Mouse (Mus musculus) stomach, embryonic 15.5 days (tissue): ENCODE data around the gene Glce. TPM values are rescaled to one million over a fixed set of nuclear protein-coding genes. Genes with fewer than 3 reads are reported as not detected.

Experiments used
- ATAC-seq: fragments of 200-750 bp; cut with Nextera tagmentation; 2 replicates; pipeline ENCODE4 v1.8.0; 2017; ENCODE audit warnings: low read depth, moderate number of reproducible peaks, moderate TSS enrichment; ENCODE audit not compliant: insufficient read depth, low FRiP score
- H3K27ac ChIP-seq: fragments of 300-500 bp; sonication (generic); 2 replicates; pipeline ENCODE4 v1.5.1; 2015; ENCODE audit warnings: mild to moderate bottlenecking, inconsistent platforms
- H3K27me3 ChIP-seq: fragments of 300-500 bp; sonication (generic); replicated peaks from 2 replicates; pipeline ENCODE4 v1.6.1; 2015; ENCODE audit warnings: inconsistent platforms
- H3K36me3 ChIP-seq: fragments of 300-500 bp; sonication (generic); 2 replicates; pipeline ENCODE4 v1.6.1; 2015; ENCODE audit warnings: inconsistent platforms
- H3K4me1 ChIP-seq: fragments of 300-500 bp; sonication (generic); 2 replicates; pipeline ENCODE4 v1.6.1; 2015; ENCODE audit warnings: inconsistent platforms
- H3K4me2 ChIP-seq: fragments of 300-500 bp; sonication (generic); 2 replicates; pipeline ENCODE4 v1.6.1; 2015; ENCODE audit warnings: mild to moderate bottlenecking, inconsistent platforms
- H3K4me3 ChIP-seq: fragments of 300-500 bp; sonication (generic); replicated peaks from 2 replicates; pipeline ENCODE4 v1.5.1; 2015; ENCODE audit warnings: inconsistent platforms
- H3K9ac ChIP-seq: fragments of 300-500 bp; sonication (generic); 2 replicates; pipeline ENCODE4 v1.6.1; 2015; ENCODE audit warnings: inconsistent platforms
- H3K9me3 ChIP-seq: fragments of 300-500 bp; sonication (generic); 2 replicates; pipeline ENCODE4 v1.6.1; 2016; ENCODE audit warnings: inconsistent platforms
- WGBS: fragments of 180-500 bp; shearing (Covaris S2); methylation state at CpG from one replicate; pipeline ENCODE4 v1.1.7; 2015; 5-methylcytosine and 5-hydroxymethylcytosine counted together
- polyA plus RNA-seq: library from polyadenylated mRNA; unstranded; fragments of >200 nt; fragmentation: Nextera tagmentation; extraction: Ambion mirVana; gene quantifications from 2 replicates; pipeline ENCODE4 v1.2.1, GENCODE M21; 2015

Glce gene
- polyA plus RNA-seq, 1 experiment from 2014 or later: 22.1 TPM

DNA sequence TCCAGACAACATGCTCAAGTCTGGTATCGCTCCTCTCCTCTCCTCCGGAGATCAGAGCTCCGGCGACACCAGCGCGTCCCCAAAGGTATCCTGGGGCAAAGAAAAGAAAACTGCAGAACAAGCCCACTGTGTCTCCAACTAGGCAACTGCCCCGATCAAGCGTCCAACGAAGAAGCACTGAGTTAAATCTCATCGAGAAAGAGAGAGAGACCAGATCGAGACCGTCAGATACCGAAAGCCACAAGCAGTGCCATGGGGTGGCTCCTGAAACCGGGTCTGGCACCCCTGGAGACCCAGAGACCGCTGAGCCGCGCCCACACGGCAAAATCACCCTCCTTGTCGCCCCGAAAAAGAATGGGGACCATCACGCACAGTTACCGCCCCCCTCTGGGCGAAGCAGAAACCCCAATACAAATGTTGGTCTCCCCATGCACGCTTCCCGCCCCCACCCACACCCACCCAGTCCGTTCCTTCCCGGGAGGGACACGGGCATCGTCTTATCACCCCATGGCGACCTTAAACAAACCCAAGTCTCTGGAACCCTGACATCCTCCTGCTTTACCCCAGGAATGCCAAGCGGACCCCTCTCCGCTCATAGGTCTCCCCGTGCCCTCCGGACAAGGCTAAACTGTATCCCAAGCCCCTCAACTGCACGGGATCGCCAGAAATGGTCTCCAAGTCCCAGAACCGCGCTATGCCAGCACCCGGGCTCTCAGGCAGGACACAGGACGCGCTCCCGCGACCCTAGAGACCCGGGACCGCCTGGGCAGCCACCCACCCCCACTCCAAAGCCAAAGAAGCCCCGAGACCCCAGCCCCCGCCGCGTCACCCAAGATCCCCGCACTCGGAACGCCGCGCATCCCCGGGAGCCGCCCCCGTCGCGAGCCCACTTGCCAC, 656 bp downstream of the Glce start:
- Histone ChIP-seq H3K36me3 (no peaks in the 10 kb centered on the region), H3K27ac (peak overlapping the region; percentile 86), H3K4me1 (no peaks in the 10 kb centered on the region), H3K27me3 (no peaks in the 10 kb centered on the region), H3K9ac (peak overlapping the region; percentile 80), H3K4me3 (peak overlapping the region; percentile 77), H3K9me3 (no peaks in the 10 kb centered on the region), H3K4me2 (peak overlapping the region; percentile 93)
- ATAC-seq: peak; percentile 1; the same call in 1 of the 2 replicates
- WGBS: under 1% methylated on average over 59 of the region's 59 CpGs

DNA sequence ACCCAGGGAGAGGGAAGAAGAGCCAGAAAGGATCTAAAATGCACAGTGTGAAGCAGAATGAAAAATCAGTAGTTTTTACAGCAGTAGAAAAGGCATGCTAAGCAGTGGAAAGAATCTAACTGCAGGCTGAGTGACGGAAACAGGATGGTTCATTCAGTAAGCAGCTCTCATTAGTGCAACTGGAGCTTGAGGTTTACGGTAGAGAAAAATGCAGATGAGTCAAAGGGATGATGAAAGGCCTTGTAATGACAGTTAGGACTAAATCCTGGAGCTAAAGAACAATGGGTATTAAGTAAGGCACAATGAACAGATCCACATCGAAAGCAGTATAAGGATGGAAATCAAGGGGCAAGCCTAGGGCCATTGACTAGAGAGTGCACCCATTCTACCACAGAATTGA, 3.7 kb downstream of the Glce start:
- Histone ChIP-seq H3K9me3 (no peaks in the 10 kb centered on the region), H3K9ac (no peak overlapping the region), H3K4me1 (no peaks in the 10 kb centered on the region), H3K4me2 (no peak overlapping the region), H3K36me3 (no peaks in the 10 kb centered on the region), H3K4me3 (no peak overlapping the region), H3K27ac (no peak overlapping the region), H3K27me3 (no peaks in the 10 kb centered on the region)
- 61% methylated on average over 3 of the region's 3 CpGs for WGBS
- no peak for ATAC-seq

DNA sequence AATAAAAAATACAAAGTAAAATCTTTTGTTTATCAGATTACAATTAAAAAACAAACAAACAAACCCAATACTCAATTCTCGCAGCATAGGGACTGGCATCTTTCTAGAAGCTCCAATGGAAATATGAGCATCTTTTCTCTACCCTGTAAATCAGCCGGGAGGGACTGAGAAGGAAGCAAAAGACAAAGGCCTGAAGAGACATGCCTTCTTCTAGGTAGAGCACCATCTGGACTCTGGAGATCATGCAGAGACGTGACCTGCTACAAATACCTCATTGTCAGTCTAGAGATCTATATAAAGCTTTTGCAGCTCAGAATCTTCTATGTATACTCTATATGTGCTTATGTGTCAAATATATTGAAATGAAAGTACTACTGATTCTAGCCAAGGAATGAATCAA, 6.6 kb downstream of the Glce start:
- H3K4me3 ChIP-seq: no peak overlapping the region
- 78% methylated on average over 3 of the region's 3 CpGs for WGBS
- no peak overlapping the region for H3K9ac ChIP-seq
- no peaks in the 10 kb centered on the region for H3K4me1 ChIP-seq
- H3K36me3 ChIP-seq: no peaks in the 10 kb centered on the region
- H3K27ac ChIP-seq: no peak overlapping the region
- no peak for ATAC-seq
- H3K4me2 ChIP-seq: no peak overlapping the region
- no peaks in the 10 kb centered on the region for H3K9me3 ChIP-seq
- H3K27me3 ChIP-seq: no peaks in the 10 kb centered on the region

DNA sequence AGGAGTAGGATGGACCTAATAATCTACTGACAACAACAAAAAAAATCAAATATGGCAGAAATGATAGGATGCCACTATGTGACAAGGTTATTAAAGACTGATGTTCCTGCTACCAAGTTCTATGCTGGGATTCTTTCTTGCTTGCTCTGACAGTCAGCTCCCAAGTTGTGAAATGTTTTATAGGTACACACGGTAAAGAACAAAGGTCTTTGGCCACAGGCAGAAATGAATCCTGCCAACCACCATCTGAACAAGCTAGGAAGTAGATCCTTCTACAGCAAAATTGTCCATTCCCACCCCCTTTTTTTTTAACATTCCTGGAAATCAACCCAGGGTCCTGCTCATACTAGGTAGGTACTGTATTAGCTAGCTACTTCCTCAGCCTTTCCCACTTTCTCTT, 25.9 kb downstream of the Glce start:
- H3K27ac ChIP-seq: no peak overlapping the region
- no peaks in the 10 kb centered on the region for H3K27me3 ChIP-seq
- no peaks in the 10 kb centered on the region for H3K9me3 ChIP-seq
- H3K4me2 ChIP-seq: no peak overlapping the region
- WGBS: 61% methylated on average over 1 of the region's 1 CpGs
- H3K36me3 ChIP-seq: no peaks in the 10 kb centered on the region
- H3K4me1 ChIP-seq: no peaks in the 10 kb centered on the region
- ATAC-seq: no peak
- no peak overlapping the region for H3K9ac ChIP-seq
- no peak overlapping the region for H3K4me3 ChIP-seq

DNA sequence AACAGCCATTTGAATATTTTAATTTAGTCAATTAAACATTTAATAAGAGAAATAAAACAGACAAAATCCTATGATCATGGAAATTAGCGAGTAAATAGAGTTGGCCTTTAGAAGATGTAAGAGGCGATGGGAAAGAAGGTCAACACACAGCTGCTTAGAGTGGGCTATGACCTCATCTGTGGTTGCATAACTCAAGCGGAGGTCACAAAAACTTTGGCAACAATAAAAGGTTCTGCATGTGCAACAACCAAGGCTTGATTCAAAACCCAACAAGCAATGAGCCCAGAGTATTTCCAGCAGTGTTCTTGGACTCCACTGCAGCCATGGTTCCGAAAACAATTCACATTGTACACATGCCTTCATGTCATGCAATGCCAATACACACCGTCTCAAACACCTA, 30.9 kb downstream of the Glce start:
- Histone ChIP-seq H3K36me3 (no peaks in the 10 kb centered on the region), H3K4me3 (no peak overlapping the region), H3K27ac (no peak overlapping the region), H3K4me1 (no peaks in the 10 kb centered on the region), H3K9ac (no peak overlapping the region), H3K27me3 (no peaks in the 10 kb centered on the region), H3K4me2 (no peak overlapping the region), H3K9me3 (no peaks in the 10 kb centered on the region)
- WGBS: 87% methylated on average over 5 of the region's 5 CpGs
- no peak for ATAC-seq

DNA sequence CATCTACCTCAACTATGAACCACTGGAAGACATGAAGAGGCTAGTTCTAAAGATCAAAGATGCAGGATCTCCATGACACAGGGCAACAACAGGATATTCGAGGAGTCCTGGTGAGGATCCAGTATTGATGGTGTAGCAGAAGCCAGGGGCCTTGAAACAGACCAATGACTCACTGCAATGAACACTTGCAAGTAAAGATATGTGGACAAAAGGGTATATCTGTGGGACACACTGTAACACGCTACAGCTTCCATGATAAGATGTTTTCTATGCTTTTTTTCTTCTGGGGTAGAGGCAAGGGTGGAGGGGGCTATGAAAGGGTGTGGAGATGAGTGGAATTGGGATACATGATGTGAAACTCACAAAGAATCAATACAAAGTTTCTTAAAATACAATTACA, 36.9 kb downstream of the Glce start:
- ATAC-seq: no peak
- Histone ChIP-seq H3K4me2 (no peak overlapping the region), H3K9ac (no peak overlapping the region), H3K27ac (no peak overlapping the region), H3K36me3 (no peaks in the 10 kb centered on the region), H3K4me3 (no peak overlapping the region), H3K4me1 (no peaks in the 10 kb centered on the region), H3K9me3 (no peaks in the 10 kb centered on the region), H3K27me3 (no peaks in the 10 kb centered on the region)
- WGBS: 88% methylated on average over 2 of the region's 2 CpGs

DNA sequence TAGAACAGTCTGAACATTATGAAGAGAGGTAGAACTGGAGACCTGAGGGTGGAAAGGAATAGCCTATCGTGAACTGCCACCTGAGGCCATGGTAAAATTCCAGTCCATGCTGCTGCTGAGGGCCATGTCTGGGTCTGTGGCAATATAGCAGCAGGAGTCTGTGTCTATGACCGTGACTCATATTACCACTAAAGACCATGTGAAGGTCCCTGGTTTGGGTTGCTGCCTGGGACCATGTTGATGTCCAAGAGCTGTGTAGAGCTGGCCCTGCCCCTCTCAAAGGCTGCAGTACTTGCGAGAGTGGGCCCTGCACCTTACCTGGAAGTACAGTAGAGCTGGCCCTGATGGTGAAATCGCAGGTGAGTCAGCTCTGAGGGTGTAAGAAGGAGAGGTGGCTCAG, 37.6 kb downstream of the Glce start:
- ATAC-seq: no peak
- Histone ChIP-seq H3K9ac (no peak overlapping the region), H3K36me3 (no peaks in the 10 kb centered on the region), H3K4me2 (no peak overlapping the region), H3K27me3 (no peaks in the 10 kb centered on the region), H3K27ac (no peak overlapping the region), H3K4me3 (no peak overlapping the region), H3K9me3 (no peaks in the 10 kb centered on the region), H3K4me1 (no peaks in the 10 kb centered on the region)
- WGBS: 96% methylated on average over 4 of the region's 4 CpGs

DNA sequence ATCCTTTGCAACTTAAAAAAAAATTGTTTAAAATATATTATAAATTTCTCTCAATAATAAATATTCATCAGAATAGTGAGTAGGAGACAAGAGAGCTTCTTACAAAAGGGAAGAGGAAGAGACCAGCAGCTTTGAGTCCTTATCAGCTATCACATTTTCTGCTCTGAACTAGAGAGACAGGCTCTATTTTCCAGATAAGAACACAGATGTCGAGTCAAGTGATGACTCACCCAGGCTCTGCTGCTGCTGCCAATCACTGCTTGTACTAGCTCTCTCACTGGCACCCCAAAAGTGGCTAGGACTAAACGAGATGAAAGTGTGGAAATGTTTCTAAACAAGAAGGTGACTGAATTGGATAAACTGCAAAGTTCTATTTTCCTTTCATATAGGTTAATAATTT, 39.5 kb downstream of the Glce start:
- no peaks in the 10 kb centered on the region for H3K27me3 ChIP-seq
- ATAC-seq: no peak
- H3K27ac ChIP-seq: no peak overlapping the region
- H3K36me3 ChIP-seq: no peaks in the 10 kb centered on the region
- no peak overlapping the region for H3K9ac ChIP-seq
- H3K9me3 ChIP-seq: no peaks in the 10 kb centered on the region
- 30% methylated on average over 2 of the region's 2 CpGs for WGBS
- no peak overlapping the region for H3K4me2 ChIP-seq
- H3K4me1 ChIP-seq: no peaks in the 10 kb centered on the region
- H3K4me3 ChIP-seq: no peak overlapping the region

DNA sequence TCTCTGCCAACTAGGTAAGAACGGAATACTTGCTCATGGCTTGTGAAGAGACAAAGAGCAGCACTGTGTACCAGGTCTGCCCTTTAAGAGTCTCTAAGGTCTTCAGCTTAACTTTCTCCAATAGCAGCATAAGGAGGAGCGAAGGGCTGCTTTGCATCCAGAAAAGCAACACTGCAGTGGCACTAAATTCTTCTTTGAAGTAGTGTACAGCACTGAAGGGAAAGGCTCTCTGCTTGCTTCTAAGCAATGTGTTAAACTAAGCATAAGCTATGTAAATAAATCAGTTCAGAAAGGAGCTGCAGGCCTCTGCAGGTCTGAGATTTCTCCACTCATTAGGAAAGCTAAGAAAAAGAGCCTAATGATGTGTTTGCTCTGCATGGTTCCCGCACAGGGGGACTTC, 40.9 kb downstream of the Glce start:
- Histone ChIP-seq H3K4me1 (no peaks in the 10 kb centered on the region), H3K4me3 (no peak overlapping the region), H3K9ac (no peak overlapping the region), H3K27ac (no peak overlapping the region), H3K36me3 (no peaks in the 10 kb centered on the region), H3K4me2 (no peak overlapping the region), H3K9me3 (no peaks in the 10 kb centered on the region), H3K27me3 (no peaks in the 10 kb centered on the region)
- ATAC-seq: no peak
- 63% methylated on average over 3 of the region's 3 CpGs for WGBS

DNA sequence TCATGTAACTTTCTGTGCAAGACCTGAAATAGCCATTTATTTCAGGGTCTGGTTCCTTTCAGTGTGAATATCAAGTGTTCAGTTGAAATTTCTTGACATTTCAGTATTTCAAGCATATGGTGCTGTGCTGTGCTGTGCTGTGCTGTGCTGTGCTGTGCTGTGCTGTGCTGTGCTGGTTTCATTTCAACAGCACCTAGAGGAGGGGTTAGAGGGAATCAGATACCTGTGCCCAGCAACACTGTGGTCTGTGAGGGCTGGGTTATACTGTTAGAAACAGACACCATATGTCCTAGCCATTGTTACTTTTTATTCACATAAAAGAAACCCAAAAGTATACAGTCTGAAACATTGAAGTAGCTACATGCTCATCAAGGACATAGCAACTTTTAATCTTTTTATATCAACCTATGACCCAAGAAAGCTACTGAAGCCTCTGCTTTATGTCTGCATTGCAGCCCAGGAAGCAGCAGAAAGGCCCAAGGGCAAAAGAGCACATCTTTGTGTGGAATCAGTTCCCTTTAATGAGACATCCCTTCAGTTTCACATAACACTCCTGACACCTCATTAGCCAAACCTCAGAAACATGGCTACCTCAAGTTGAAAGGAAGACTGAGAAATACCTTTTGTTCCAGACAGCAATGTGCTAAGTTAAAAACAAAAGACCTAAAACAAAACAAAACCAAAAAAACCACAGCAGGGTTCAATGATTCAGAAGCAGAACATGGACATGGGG, 42.3 kb downstream of the Glce start:
- Histone ChIP-seq H3K27me3 (no peaks in the 10 kb centered on the region), H3K9ac (no peak overlapping the region), H3K9me3 (no peaks in the 10 kb centered on the region), H3K27ac (no peak overlapping the region), H3K4me1 (no peaks in the 10 kb centered on the region), H3K36me3 (no peaks in the 10 kb centered on the region), H3K4me3 (no peak overlapping the region), H3K4me2 (no peak overlapping the region)
- no peak for ATAC-seq

DNA sequence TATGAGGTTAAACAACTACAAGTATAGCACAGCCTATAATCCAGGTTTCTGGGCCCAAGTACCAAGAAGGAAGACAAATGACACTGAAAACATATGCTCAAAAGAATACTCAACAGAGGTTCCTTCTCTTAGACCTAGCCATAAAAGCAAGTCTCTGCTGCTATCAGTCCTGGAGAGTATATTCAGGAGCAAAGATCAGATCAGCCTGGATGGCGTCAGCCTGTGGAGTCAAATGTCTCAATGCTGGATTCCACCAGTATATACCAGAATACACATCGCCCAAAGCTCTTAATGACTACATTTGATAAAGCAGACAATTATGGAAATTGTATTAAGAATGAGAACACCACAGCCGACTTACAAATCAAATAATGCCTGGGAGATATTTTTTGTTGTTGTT, 60.2 kb downstream of the Glce start:
- no peaks in the 10 kb centered on the region for H3K9me3 ChIP-seq

DNA sequence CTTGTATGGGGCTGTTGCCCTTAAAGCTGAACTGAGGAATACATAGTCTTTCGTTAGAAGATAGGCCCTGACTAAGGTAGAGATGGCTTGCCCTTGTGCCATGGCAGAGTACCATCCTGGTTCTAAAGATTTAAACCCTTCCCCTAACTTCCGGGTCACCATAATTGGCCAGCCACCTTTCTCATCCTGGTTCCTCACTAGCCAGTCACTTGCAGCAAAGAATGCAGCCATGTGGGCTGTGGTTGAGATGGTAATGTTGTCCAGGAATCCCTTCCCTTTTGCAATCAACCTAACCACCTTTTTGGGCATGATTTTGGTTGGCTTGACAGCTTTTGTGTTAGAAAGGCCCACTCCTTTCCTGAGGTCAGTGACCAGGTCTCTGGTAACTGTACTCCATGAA, 62.0 kb downstream of the Glce start:
- ATAC-seq: no peak
- WGBS: 92% methylated on average over 2 of the region's 2 CpGs
- no peak overlapping the region for H3K4me2 ChIP-seq

More for the DNA sequence above, 60.2 kb downstream of the Glce start:
- ATAC-seq: no peak
- Histone ChIP-seq H3K27me3 (no peaks in the 10 kb centered on the region), H3K9ac (no peak overlapping the region), H3K36me3 (peaks cover 2% of the 10 kb centered on the region; the same call in 1 of the 2 replicates), H3K4me1 (no peaks in the 10 kb centered on the region), H3K4me2 (no peak overlapping the region), H3K4me3 (no peak overlapping the region), H3K27ac (no peak overlapping the region)
- WGBS: 85% methylated on average over 3 of the region's 3 CpGs

More for the DNA sequence above, 62.0 kb downstream of the Glce start:
- Histone ChIP-seq H3K36me3 (peaks cover 2% of the 10 kb centered on the region; the same call in 1 of the 2 replicates), H3K27ac (no peak overlapping the region), H3K9ac (no peak overlapping the region), H3K4me1 (no peaks in the 10 kb centered on the region), H3K9me3 (no peaks in the 10 kb centered on the region), H3K4me3 (no peak overlapping the region), H3K27me3 (no peaks in the 10 kb centered on the region)
